Mouse (Mus musculus) MEL (cell line): ENCODE measurements around the gene Mif.

Experiments
- CHD1 ChIP-seq: IDR thresholded peaks from 2 replicates; pipeline ENCODE4 v1.6.1; 2012; ENCODE audit warnings: low read depth, mild to moderate bottlenecking, inconsistent platforms, low read length, improper control_type of control experiment
- CTCF ChIP-seq, 3 experiments: IDR thresholded peaks in 2 of 3; conservative IDR thresholded peaks in 1 of 3; 2 replicates each; pipeline ENCODE4 v1.5.1; 2011 to 2012; ENCODE audit warnings: low read length in 3 of 3, low read depth in 2 of 3, mild to moderate bottlenecking in 2 of 3, improper control_type of control experiment in 1 of 3, inconsistent platforms in 1 of 3, mixed read lengths in 1 of 3, moderate library complexity in 1 of 3; ENCODE audit not compliant: control insufficient read depth in 1 of 3, insufficient read depth in 1 of 3, poor library complexity in 1 of 3, severe bottlenecking in 1 of 3
- EP300 ChIP-seq, 2 experiments: IDR thresholded peaks; 2 replicates each; pipeline ENCODE4 v1.6.1; 2011; ENCODE audit warnings: improper control_type of control experiment in 2 of 2, low read length in 2 of 2, low read depth in 1 of 2, mild to moderate bottlenecking in 1 of 2
- GABPA ChIP-seq: IDR thresholded peaks from 2 replicates; pipeline ENCODE4 v1.6.1; 2012; ENCODE audit warnings: low read depth, mild to moderate bottlenecking, inconsistent platforms, low read length, improper control_type of control experiment, moderate library complexity
- HCFC1 ChIP-seq: IDR thresholded peaks from 2 replicates; pipeline ENCODE4 v1.6.1; 2012; ENCODE audit warnings: low read depth, mild to moderate bottlenecking, inconsistent platforms, low read length, improper control_type of control experiment, moderate library complexity
- MAZ ChIP-seq: IDR thresholded peaks from 2 replicates; pipeline ENCODE4 v1.6.1; 2012; ENCODE audit warnings: low read depth, mild to moderate bottlenecking, inconsistent platforms, low read length, improper control_type of control experiment
- NRF1 ChIP-seq: IDR thresholded peaks from 2 replicates; pipeline ENCODE4 v1.6.1; 2014; ENCODE audit warnings: low read depth, mild to moderate bottlenecking, inconsistent platforms, low read length, improper control_type of control experiment, moderate library complexity; ENCODE audit not compliant: poor library complexity, insufficient read depth, severe bottlenecking
- POLR2A ChIP-seq, 2 experiments: IDR thresholded peaks; 2 replicates each; pipeline ENCODE4 v1.6.1; 2011 to 2012; ENCODE audit warnings: low read length in 2 of 2, mild to moderate bottlenecking in 2 of 2, control low read depth in 1 of 2, improper control_type of control experiment in 1 of 2, low read depth in 1 of 2, moderate library complexity in 1 of 2; ENCODE audit not compliant: control insufficient read depth in 1 of 2, insufficient read depth in 1 of 2, poor library complexity in 1 of 2
- POLR2AphosphoS2 ChIP-seq: IDR thresholded peaks from 2 replicates; pipeline ENCODE4 v1.6.1; 2011; ENCODE audit warnings: low read length, improper control_type of control experiment
- RCOR1 ChIP-seq: IDR thresholded peaks from 2 replicates; pipeline ENCODE4 v1.6.1; 2012; ENCODE audit warnings: low read depth, mild to moderate bottlenecking, inconsistent platforms, low read length, improper control_type of control experiment
- TBP ChIP-seq: IDR thresholded peaks from 2 replicates; pipeline ENCODE4 v1.8.0; 2011; ENCODE audit warnings: low read depth, low read length, improper control_type of control experiment
- USF1 ChIP-seq: IDR thresholded peaks from 2 replicates; pipeline ENCODE4 v1.6.1; 2014; ENCODE audit warnings: low read depth, mild to moderate bottlenecking, inconsistent platforms, low read length, improper control_type of control experiment, moderate library complexity
- ZKSCAN1 ChIP-seq: IDR thresholded peaks from 2 replicates; pipeline ENCODE4 v1.6.1; 2012; ENCODE audit warnings: low read depth, mild to moderate bottlenecking, inconsistent platforms, low read length, improper control_type of control experiment, moderate library complexity
- ZNF384 ChIP-seq: IDR thresholded peaks from 2 replicates; pipeline ENCODE4 v1.6.1; 2012; ENCODE audit warnings: low read depth, mild to moderate bottlenecking, inconsistent platforms, low read length, improper control_type of control experiment

GRCm38 (mm10) chr10:75856155-75856907 lies 3.7 kb downstream of the Mif start:
- TF ChIP-seq HCFC1 (no peak), CTCF (IDR thresholded peaks at IDR 0.05 in 2 of 3, conservative IDR thresholded peaks at IDR 0.05 in 1 of 3; ENCODE audit: control insufficient read depth in 1 of 3, insufficient read depth in 1 of 3, low read depth in 2 of 3, low read length in 3 of 3, poor library complexity in 1 of 3, severe bottlenecking in 1 of 3) (no peak), POLR2AphosphoS2 (no peak), NRF1 (no peak), ZKSCAN1 (no peak), EP300 (IDR thresholded peaks at IDR 0.05; ENCODE audit: low read depth in 1 of 2, low read length in 2 of 2) (no peak), TBP (no peak), RCOR1 (no peak), USF1 (no peak), ZNF384 (no peak), MAZ (no peak), CHD1 (no peak), GABPA (no peak), POLR2A (IDR thresholded peaks at IDR 0.05; ENCODE audit: control insufficient read depth in 1 of 2, insufficient read depth in 1 of 2, low read depth in 1 of 2, low read length in 2 of 2, poor library complexity in 1 of 2) (no peak)
